Mouse (Mus musculus) heart, postnatal 25 days (tissue): ENCODE results near the gene Il10rb. TPM values are rescaled to one million over a fixed set of nuclear protein-coding genes. Genes with fewer than 3 reads are reported as not detected.
"Not testable (repeated sequence)": the region's sequence is repeated elsewhere in the genome, so short reads cannot be mapped to it uniquely, and the experiment has no call there.

Source experiments
- DNase-seq: peaks from one replicate; pipeline ENCODE4 v3.0.0; 2022; ENCODE audit warnings: low spot score
- intact Hi-C: fragments of 180-260 bp; cut with DNase I; formaldehyde crosslinking; loops from one replicate; pipeline ENCODE4 v1.15.1; 2025
- total RNA-seq, 2 experiments: library from RNA; stranded (reverse); gene quantifications; 2 replicates each; pipeline ENCODE4 v1.2.3; 2021

Gene Il10rb
- total RNA-seq, 2 experiments from 2014 or later: 97.5 to 105 TPM

- intact Hi-C loops: loop anchor here (2.0 kb wide), 2 partner anchors 34 to 78 kb away; partner anchors contain the start of gene Ifnar1
- DNase-seq: peak; percentile 25
Observed at GRCm38 (mm10) chr16:91406585-91407220, 739 bp downstream of the Il10rb start.

- no peak for DNase-seq
- intact Hi-C loops: no loop called here
Observed at GRCm38 (mm10) chr16:91413102-91413844, 7.3 kb downstream of the Il10rb start.

DNA sequence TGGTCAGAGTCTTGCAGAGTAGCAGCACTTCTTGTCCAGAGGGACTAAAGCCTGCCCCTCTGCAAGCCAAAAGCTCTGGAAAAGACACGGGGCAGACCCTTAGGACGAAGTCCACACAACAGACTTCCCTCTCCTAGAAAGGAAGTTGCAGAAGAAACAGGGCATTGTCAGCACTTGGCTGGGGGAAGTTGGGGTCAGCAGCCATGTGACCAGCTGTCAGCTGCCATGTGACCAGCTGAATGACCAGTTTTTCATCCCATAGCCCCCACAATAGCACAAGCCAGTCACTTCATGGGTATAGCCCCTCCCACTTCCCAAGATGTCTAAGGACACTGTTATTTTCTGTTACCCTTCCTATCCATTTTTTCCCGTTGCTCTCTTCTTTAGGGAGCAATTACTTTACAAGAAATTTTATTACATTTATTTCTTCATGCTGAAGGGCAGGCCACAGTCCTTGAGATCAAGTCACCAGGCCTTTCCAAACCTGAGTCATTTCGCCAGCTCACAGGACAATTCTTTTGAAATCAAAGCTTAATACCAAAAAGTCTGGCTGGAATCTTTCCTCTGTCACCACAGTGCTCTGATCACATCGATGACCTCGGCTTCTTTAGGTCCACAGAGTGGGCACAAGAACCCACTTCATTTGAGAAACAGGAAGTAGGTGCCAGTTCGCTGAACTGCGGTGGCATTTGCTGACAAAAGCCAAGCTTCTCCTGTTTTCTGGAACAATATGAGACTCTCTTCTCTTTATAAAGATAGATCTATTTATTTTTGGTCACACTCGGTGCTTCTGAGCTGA lies 9.6 kb downstream of the Il10rb start:
- no peak for DNase-seq
- intact Hi-C loops: no loop called here

- DNase-seq: no peak
- intact Hi-C loops: no loop called here
Observed at GRCm38 (mm10) chr16:91416357-91416756, 10.4 kb downstream of the Il10rb start.

DNA sequence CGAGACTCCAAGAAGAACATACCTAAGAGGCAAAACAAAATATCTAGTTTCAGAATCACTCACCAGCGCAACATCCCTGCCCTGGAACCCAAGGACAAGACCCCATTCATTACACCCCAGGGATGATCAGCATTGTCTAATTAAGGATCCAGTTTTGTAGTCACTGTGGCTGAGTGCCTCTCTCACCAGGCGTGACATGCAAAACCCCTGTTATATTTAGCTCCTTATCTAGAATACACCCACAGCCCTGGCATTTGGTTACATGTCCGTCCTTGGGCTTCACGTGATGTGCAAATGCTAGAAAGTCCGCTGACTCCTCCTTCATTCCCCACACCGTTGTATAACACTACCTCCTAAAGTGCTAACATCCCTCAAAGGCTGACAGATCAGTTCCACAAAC lies 11.0 kb downstream of the Il10rb start:
- no peak for DNase-seq
- intact Hi-C loops: no loop called here

DNA sequence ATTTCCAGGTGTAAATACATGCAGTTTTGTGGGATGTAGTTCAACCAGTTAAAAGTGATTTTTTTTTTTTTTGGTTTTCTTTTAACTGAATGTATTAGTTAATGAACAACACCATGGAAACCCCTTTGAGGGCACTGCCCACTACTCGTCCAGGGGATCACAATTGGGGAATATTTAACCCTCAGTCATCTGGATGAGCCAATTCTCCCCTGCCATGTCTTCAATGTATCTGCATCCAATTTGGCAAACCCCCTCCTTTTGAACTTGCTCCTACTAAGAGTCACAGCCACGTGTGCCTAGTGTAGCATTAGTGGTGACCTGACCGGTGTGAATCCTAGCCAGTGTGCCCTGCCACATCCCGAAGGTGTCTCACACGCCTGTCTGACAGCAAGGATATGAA lies 12.6 kb downstream of the Il10rb start:
- DNase-seq: no peak
- intact Hi-C loops: no loop called here

GRCm38 (mm10) chr16:91425816-91426215 lies 19.9 kb downstream of the Il10rb start:
- intact Hi-C loops: no loop called here
- no peak for DNase-seq

- no peak for DNase-seq
- intact Hi-C loops: no loop called here
Observed at GRCm38 (mm10) chr16:91426586-91426985, 20.6 kb downstream of the Il10rb start.

GRCm38 (mm10) chr16:91427461-91427860 lies 21.5 kb downstream of the Il10rb start:
- DNase-seq: no peak
- intact Hi-C loops: no loop called here

GRCm38 (mm10) chr16:91428259-91428865 lies 22.4 kb downstream of the Il10rb start:
- intact Hi-C loops: no loop called here
- no peak for DNase-seq

- DNase-seq: no peak
- intact Hi-C loops: loop anchor here (10.0 kb wide), 1 partner anchor 358 kb away; no protein-coding TSS in a partner anchor
Observed at GRCm38 (mm10) chr16:91432720-91433328, 26.9 kb downstream of the Il10rb start.

GRCm38 (mm10) chr16:91433329-91433933 lies 27.5 kb downstream of the Il10rb start:
- intact Hi-C loops: loop anchor here (10.0 kb wide), 1 partner anchor 359 kb away; no protein-coding TSS in a partner anchor
- no peak for DNase-seq

DNA sequence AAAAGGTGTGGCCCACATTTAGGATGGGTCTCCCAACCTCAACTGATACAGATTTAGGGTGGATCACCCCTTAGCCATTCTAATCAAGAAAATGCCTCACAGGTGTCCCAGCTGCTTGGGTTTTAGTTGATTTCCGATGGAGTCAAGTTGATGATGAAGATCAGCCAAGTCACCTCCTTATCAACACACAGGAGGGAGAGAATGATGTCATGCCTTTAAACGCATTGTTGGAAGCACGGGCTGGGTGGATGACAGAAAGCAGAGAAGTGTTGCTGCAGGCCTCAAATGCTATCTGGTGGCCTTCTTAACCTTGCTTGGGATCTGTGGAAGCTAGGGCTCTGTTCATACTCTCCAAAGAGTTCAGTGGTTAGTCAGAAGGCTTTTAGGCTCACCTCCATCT lies 28.2 kb downstream of the Il10rb start:
- DNase-seq: no peak
- intact Hi-C loops: loop anchor here (10.0 kb wide), 1 partner anchor 359 kb away; no protein-coding TSS in a partner anchor

DNA sequence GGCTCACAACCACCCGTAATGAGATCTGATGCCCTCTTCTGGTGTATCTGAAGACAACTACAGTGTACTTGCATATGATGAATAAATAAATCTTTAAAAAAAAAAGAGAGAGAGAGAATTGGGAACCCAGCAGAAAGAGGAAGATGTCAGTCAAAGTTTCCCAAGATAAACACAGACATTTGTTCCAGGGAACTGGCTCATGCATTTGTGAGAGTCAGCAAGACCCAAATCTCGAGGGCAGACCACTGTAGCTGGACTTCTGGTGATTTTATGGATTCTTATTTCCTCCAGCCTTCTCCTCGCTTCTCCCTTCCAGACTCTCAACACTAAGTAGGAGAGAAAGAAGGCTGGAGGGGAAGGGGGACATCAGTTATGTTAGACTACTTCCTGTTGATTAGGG lies 32.1 kb downstream of the Il10rb start:
- DNase-seq: no peak
- intact Hi-C loops: loop anchor here (10.0 kb wide), 1 partner anchor 363 kb away; no protein-coding TSS in a partner anchor

DNA sequence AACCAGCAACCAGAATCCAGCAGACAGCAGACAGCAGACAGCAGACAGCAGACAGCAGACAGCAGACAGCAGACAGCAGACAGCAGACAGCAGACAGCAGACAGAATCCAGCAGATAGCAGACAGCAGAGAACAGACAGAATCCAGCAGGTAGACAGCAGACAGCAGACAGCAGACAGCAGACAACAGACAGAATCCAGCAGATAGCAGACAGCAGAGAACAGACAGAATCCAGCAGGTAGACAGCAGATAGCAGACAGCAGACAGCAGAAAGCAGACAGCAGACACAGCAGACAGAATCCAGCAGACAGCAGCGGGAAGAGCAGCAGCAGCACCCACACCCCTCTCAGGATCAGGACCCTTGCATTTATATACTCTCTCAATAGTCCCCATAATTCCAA lies 32.6 kb downstream of the Il10rb start:
- not testable (repeated sequence) for DNase-seq
- intact Hi-C loops: loop anchor here (10.0 kb wide), 1 partner anchor 364 kb away; no protein-coding TSS in a partner anchor

DNA sequence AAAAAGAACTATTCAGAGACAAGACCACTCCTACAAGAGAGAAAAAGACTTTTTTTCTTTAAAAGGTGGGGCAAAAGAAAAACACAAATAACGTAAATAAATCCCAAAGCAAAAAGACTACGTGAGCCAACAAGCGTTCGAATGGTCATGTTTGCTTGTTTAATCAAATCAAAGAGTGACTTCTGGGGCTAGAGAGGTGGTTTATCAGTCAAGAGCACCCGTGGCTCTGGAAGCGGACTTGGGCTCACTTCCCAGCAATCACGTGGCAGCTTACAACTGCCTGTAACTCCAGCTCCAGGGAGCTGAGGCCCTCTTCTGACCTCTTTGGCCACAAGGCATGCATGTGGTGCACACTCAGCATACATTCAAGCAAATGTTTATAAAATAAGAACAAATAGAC lies 35.4 kb downstream of the Il10rb start:
- peak; percentile 64 for DNase-seq
- intact Hi-C loops: loop anchor here (1.0 to 2.0 kb wide), 2 partner anchors 35 to 83 kb away; partner anchors contain the start of gene Il10rb

GRCm38 (mm10) chr16:91441811-91442240 lies 35.9 kb downstream of the Il10rb start:
- intact Hi-C loops: loop anchor here (1.0 to 2.0 kb wide), 2 partner anchors 35 to 84 kb away; partner anchors contain the start of gene Il10rb
- no peak for DNase-seq

GRCm38 (mm10) chr16:91442446-91442845 lies 36.5 kb downstream of the Il10rb start:
- DNase-seq: no peak
- intact Hi-C loops: no loop called here

- intact Hi-C loops: no loop called here
- no peak for DNase-seq
Observed at GRCm38 (mm10) chr16:91443211-91443611, 37.2 kb downstream of the Il10rb start.
